Mouse (Mus musculus) large intestine, adult 2 months (tissue): ENCODE results near the gene Zfp988. TPM values are rescaled to one million over a fixed set of nuclear protein-coding genes. Genes with fewer than 3 reads are reported as not detected.
"Not testable (repeated sequence)": the region's sequence is repeated elsewhere in the genome, so short reads cannot be mapped to it uniquely, and the experiment has no call there.

Source experiments
- DNase-seq: peaks from one replicate; pipeline ENCODE4 v3.0.0-alpha.2; 2012; ENCODE audit warnings: low read depth, low spot score
- WGBS: fragments of 180-500 bp; shearing (Covaris S2); methylation state at CpG from one replicate; pipeline ENCODE4 v1.1.7; 2018; 5-methylcytosine and 5-hydroxymethylcytosine counted together
- polyA plus RNA-seq: library from polyadenylated mRNA; depleted of rRNA; stranded (reverse); fragments of >200 nt; gene quantifications from 2 replicates; pipeline ENCODE4 v1.2.3, GENCODE M21; 2012

Zfp988 gene
- polyA plus RNA-seq, 1 experiment = not detected

GRCm38 (mm10) chr4:147340876-147341275 lies 35.4 kb downstream of the Zfp988 start:
- not testable (repeated sequence) for DNase-seq
- WGBS = 86% methylated on average over 3 of the region's 3 CpGs

GRCm38 (mm10) chr4:147343042-147343908 lies 37.8 kb downstream of the Zfp988 start:
- DNase-seq = not testable (repeated sequence)
- WGBS = 72% methylated on average over 6 of the region's 6 CpGs

GRCm38 (mm10) chr4:147345061-147345554 lies 39.6 kb downstream of the Zfp988 start:
- not testable (repeated sequence) for DNase-seq
- WGBS = 87% methylated on average over 2 of the region's 2 CpGs

GRCm38 (mm10) chr4:147346361-147347035 lies 41.0 kb downstream of the Zfp988 start:
- 58% methylated on average over 4 of the region's 4 CpGs for WGBS
- DNase-seq = not testable (repeated sequence)

GRCm38 (mm10) chr4:147347300-147347699 lies 41.8 kb downstream of the Zfp988 start:
- not testable (repeated sequence) for DNase-seq
- 68% methylated on average over 4 of the region's 4 CpGs for WGBS

GRCm38 (mm10) chr4:147347880-147348279 lies 42.4 kb downstream of the Zfp988 start:
- DNase-seq = not testable (repeated sequence)
- 80% methylated on average over 2 of the region's 3 CpGs for WGBS

- DNase-seq = not testable (repeated sequence)
- 67% methylated on average over 2 of the region's 2 CpGs for WGBS
Measured at GRCm38 (mm10) chr4:147348401-147348800, 42.9 kb downstream of the Zfp988 start.

GRCm38 (mm10) chr4:147348906-147349686 lies 43.6 kb downstream of the Zfp988 start:
- 90% methylated on average over 18 of the region's 19 CpGs for WGBS

GRCm38 (mm10) chr4:147349687-147350415 lies 44.4 kb downstream of the Zfp988 start:
- not testable (repeated sequence) for DNase-seq
- 81% methylated on average over 9 of the region's 9 CpGs for WGBS

More at GRCm38 (mm10) chr4:147348906-147349686, 43.6 kb downstream of the Zfp988 start:
- not testable (repeated sequence) for DNase-seq

- 81% methylated on average over 2 of the region's 2 CpGs for WGBS
- DNase-seq = not testable (repeated sequence)
Measured at GRCm38 (mm10) chr4:147350541-147350940, 45.1 kb downstream of the Zfp988 start.

- WGBS = 80% methylated on average over 11 of the region's 13 CpGs
- not testable (repeated sequence) for DNase-seq
Measured at GRCm38 (mm10) chr4:147351376-147351980, 46.0 kb downstream of the Zfp988 start.

GRCm38 (mm10) chr4:147353626-147354025 lies 48.2 kb downstream of the Zfp988 start:
- WGBS = 76% methylated on average over 4 of the region's 4 CpGs
- not testable (repeated sequence) for DNase-seq

GRCm38 (mm10) chr4:147356042-147356441 lies 50.6 kb downstream of the Zfp988 start:
- WGBS = no CpG with 5 or more reads among the region's 3 CpGs
- not testable (repeated sequence) for DNase-seq

GRCm38 (mm10) chr4:147357195-147357594 lies 51.7 kb downstream of the Zfp988 start:
- WGBS = no CpG with 5 or more reads among the region's 2 CpGs

GRCm38 (mm10) chr4:147361003-147361402 lies 55.5 kb downstream of the Zfp988 start, which contains the start of gene Zfp978:
TSS of gene Zfp978 (plus strand) at chr4:147361303.
- DNase-seq = not testable (repeated sequence)
- no CpG with 5 or more reads among the region's 6 CpGs for WGBS

More at GRCm38 (mm10) chr4:147357195-147357594, 51.7 kb downstream of the Zfp988 start:
- not testable (repeated sequence) for DNase-seq

GRCm38 (mm10) chr4:147361872-147362271 lies 56.4 kb downstream of the Zfp988 start:
- DNase-seq = not testable (repeated sequence)
- WGBS = no CpG with 5 or more reads among the region's 1 CpGs

GRCm38 (mm10) chr4:147369564-147369963 lies 64.1 kb downstream of the Zfp988 start:
- not testable (repeated sequence) for DNase-seq
- WGBS = no CpG with 5 or more reads among the region's 2 CpGs

GRCm38 (mm10) chr4:147383199-147383598 lies 77.7 kb downstream of the Zfp988 start:
- not testable (repeated sequence) for DNase-seq
- WGBS = 83% methylated on average over 4 of the region's 4 CpGs
